Mouse (Mus musculus) retina, embryonic 14.5 days (tissue): Measurements from ENCODE around the gene Zfp239.

Experiments used
- DNase-seq: peaks from one replicate; pipeline ENCODE4 v3.0.0-alpha.2; 2015; ENCODE audit warnings: low spot score

Gene Zfp239

DNA sequence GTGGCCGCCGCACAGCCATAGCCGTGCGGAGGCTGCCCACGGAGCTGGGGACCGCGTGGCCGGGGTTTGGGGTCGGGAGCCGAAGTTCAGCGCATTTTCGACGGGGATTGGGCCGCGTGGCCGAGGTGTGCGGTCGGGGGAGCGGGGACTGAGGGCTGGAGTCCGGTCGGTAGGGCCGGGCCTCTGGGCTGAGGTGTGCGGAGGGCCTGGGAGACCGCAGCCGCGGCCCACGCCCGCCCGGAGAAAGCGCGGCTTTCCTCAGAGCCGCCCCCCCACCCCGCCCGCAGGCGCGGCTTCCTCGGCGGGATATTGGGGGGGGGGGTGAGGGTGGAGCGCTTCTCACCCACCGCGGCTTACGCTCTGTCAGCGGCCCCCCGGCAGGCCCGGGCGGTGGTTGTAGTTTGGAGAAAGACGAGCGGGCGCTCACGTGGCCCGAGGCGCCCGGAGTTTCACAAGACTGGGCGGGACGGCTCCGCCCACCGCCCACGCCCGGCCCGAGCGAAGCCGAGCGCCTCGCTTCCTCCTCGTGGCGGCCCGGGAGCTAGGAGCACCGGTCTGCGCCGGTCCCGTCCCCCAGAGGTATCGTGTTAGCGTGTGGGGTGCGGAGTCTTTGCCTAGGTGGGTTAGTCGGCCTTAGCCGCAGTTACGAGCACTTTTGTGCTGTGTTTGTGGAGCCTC is 45.5 kb downstream of the Zfp239 start:
- DNase-seq: peak; percentile 82

GRCm38 (mm10) chr6:117907979-117908355 is 46.1 kb downstream of the Zfp239 start:
- no peak for DNase-seq

- no peak for DNase-seq
Observed at GRCm38 (mm10) chr6:117908424-117908900, 46.6 kb downstream of the Zfp239 start.

DNA sequence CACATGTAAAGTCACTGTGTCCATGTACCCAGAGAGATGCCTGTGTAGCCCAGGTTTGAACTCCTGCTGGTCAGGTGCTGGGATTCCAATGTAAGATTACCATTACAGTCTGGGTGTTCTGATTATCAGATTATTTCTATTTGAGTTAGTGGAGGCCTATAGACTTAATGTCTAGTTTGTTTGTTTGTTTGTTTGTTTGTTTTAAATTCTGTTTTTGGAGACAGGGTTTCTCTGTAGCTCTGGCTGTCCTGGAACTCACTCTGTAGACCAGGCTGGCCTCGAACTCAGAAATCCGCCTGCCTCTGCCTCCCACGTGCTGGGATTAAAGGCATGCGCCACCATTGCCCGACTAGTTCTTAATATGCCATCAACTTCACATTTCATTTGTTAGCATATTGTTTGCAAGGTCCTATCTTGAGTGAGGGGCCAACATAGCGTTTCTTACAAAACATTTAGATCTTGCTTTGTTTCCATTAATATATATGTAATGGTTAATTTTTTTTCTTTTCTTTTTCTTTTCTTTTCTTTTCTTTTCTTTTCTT is 48.3 kb downstream of the Zfp239 start:
- DNase-seq: no peak

- DNase-seq: no peak
Observed at GRCm38 (mm10) chr6:117914541-117914940, 52.6 kb downstream of the Zfp239 start.

DNA sequence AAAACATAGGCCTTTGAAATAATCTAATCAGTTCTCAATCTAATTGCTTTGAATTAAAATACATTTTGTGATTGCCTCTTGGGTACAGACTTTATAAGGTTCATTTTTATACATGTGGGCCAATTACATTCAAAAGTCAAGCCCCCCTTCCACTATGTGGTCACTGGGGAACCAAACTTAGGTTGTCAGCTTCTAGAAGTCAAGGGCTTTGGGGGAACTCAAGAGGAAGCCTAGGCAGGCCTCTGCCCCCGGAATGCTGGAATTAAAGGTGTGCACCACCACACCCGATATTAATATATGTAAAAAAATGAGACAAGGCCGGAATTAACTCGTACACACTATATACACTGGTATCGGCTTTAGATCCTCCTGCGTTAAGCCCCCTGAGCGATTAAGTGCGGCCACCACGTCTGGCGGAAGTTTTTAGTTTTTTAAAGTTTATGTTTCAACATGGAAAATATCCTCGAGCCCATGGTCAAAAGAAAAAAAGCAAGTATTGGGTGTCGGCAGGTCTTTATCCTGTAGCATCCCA is 54.4 kb downstream of the Zfp239 start:
- no peak for DNase-seq

DNA sequence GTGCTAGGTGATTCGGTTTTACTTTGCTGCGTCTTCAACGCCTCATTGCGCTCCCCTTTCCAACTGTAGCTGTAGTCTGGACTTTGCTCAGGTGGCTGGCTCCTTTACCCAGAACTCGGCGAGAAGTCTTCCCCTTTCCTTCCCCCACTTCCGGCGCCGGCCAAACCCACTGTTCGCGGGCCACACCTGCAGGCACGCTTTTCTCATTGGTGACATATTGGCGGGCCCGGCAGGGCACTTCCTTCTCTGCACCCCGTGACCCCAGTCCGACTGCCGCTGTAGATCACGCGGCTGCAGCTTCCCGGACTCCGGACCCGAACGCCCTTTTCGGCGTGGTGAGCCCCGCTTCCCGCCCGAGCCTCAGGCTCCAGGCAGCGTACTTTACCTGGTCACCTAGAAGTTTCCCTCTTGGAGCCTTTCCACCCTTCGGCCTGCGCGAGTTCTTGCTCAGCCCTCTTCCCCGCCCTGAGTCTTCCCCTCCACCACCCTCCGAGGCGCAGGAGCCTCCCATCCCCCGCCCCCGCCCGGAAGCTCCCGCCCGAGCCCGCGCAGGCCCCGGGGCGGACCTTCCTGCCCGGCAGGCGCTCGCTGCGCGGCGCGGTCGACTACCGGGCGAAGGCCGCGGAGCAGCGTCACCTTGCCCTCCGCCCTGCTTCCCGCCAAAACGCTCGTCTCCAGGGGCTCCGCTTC is 55.0 kb downstream of the Zfp239 start:
- peak; percentile 76 for DNase-seq

- peak; percentile 72 for DNase-seq
Observed at GRCm38 (mm10) chr6:117917576-117917975, 55.7 kb downstream of the Zfp239 start.

GRCm38 (mm10) chr6:117918043-117918442 is 56.1 kb downstream of the Zfp239 start:
- DNase-seq: peak; percentile 37

DNA sequence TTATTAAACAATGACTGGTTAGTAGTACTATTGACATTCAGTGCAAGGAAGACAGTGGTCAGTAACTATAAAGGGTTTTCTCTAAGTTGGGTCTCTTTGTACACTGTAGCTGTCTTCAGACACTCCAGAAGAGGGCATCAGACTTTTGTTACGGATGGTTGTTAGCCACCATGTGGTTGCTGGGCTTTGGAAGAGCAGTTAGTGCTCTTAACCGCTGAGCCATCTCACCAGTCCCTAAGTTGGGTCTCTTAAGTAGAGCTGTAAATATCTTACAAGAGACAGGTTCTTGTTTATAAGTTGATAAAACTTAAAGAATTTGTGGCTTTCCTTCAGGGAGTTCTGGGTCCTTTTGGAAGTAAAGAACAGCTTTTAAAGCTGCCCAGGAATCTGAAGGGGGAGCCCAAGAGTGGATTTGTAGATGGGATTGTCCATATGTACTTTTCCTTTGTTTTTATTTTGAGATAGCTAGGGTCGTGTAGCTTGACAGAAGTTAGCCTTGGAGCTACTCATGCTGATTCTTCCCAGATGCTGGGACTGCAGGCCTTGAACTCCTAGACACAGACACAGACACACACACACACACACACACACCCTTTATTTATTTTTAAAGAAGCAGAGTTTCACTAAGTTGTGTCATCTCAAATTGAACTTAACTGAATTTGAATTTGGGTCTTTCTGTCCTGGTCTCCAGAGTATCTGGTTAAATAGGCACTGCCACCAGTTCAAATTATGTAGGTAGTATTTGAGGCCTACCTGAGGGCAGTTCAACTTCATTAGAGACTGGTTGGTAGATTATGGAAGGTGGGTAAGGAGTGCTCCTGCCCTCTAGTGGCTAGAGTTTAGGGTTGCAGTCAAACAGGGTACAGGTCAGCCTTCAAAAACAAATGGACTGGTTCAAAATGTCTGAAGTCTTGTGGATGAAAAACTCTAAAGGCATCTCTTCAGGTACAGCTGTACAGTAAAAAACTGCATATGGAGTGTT is 59.0 kb downstream of the Zfp239 start:
- peak; percentile 83 for DNase-seq

- no peak for DNase-seq
Observed at GRCm38 (mm10) chr6:117922041-117922440, 60.1 kb downstream of the Zfp239 start.
